Mouse (Mus musculus): ENCODE measurements around the gene Vgll3. TPM values are rescaled to one million over a fixed set of nuclear protein-coding genes. Genes with fewer than 3 reads are reported as not detected.

Gene Vgll3
- polyA plus RNA-seq (2012; rRNA removed) = 1.5 and 4.0 TPM in 2 replicates

GRCm38 (mm10) chr16:65814918-65815881, at the start of gene Vgll3:
TSS of gene Vgll3 (plus strand) at chr16:65815257.

All from central nervous system, embryonic 14 days (tissue).